Mouse (Mus musculus) skeletal muscle tissue, adult 2 months (tissue): Measurements from ENCODE around the gene Fam219b.

Experiments
- DNase-seq: peaks from one replicate; pipeline ENCODE4 v3.0.0-alpha.2; 2012; ENCODE audit warnings: low read depth, low spot score

Gene Fam219b

DNA sequence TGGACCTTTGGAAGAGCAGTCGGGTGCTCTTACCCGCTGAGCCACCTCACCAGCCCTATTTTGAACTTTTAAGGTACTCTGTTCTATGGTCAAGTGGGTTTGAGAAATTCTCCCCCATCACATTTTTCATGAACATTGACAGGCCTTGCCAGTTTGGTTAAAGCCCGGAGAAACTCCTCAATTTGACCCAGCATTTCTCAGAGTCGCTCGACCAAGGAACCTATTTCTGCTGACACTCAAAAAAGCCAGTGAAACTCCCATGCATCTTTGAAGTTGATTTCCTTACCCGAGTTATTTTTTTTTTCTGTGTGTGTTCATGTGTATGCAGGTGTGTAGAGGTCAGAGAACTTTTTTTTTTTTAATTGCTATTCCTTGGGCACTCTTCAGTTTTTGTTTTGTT, 27.3 kb downstream of the Fam219b start:
- no peak for DNase-seq

DNA sequence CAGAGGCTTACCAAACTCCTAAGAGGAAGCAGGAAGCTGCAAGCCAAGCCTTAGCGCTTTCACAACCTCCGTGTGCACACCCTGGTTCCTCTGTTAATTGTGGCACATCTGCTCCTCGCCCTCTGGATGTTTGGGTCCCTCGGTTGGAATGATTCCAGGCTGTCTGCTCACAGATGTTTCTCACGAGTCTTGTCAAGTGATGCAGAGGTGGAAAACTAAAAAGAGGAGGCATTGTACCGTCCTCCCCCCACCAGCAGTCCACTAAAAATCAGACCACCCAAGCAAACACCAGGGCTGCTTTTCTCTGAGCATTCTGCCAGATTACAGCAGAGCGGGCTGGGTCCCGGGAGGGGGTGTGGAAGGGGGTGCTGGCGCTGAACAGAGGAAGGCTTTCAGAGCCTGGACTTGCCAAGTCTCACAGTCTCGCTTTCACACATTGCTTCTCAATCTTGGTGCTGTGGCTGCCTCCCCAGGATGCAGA, 28.5 kb downstream of the Fam219b start:
- peak; percentile 64 for DNase-seq

DNA sequence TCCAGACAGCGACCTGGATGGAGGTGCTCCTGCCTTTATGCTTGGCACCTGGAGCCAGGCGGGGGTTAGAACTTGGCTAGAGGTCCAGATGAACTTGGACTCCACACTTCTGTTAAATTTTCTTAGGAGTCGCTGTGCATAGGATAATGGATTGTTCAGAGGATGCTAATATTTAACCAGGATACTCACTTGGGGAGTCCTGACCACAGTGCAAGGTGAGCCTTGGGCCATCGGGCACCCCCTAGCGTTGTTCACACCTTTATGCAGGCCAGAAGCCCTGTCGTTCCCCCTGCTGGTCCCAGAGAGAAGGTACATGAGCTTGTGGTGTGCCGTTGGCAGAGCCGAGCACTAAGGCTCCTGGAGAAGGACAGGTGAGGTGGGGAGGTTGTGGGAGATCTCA, 29.5 kb downstream of the Fam219b start:
- no peak for DNase-seq

DNA sequence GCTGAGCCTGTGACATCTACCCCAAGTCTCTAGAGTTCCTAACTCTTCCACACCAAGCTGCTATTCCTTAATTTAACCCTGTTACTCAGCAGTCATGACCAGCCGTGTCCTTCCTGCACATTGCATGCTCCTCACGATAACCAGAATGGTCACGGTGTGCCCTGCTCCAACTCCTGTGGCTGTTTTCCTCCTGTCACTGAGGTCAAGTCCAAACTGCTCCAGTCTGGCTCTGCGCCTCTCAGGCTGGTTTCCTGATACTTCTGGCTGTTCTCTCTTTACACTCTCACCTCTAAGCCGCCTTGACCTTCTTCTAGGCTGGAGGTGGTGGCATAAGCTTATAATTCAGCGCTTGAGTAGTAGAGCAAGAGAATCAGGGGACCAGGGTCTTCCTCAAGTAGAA, 31.2 kb downstream of the Fam219b start:
- peak; percentile 86 for DNase-seq

DNA sequence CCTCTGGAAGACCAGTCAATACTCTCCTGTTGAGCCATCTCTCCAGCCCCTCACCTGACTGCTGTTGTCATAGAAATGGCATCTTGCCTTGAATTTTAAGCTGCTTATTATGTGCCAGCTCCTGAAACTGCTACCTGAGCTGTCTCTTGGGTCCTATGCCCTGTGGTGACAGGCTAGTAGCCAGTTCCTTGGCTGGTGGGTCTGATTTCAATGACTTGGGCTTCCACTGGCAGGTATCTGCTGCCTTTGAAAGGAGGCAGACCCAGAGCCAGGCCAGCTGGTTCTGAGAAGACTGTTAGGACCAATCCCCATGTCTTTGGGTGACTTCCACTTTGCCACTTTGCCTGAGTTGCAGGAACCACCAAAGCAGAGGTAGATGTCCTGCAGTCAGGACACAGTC, 37.1 kb downstream of the Fam219b start:
- peak; percentile 58 for DNase-seq

DNA sequence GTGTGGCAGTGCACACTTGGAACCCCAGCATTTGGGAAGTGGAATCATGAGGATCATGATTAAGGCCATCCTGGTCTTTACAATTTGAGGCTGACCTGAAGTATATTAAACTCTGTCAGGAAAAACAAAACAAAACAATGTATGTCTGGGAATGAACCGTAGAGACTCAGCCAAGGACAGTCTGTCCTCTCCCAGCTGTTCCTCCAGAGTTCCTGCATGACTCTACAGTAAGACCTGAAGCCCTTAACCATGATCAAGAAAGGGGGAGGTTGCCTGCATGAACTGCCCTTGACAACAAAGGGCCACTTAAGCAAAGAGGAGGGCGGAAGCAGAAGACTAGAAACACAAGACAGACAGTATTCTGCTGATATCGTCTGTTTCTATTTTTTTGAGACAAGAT, 38.2 kb downstream of the Fam219b start:
- DNase-seq, result no peak

DNA sequence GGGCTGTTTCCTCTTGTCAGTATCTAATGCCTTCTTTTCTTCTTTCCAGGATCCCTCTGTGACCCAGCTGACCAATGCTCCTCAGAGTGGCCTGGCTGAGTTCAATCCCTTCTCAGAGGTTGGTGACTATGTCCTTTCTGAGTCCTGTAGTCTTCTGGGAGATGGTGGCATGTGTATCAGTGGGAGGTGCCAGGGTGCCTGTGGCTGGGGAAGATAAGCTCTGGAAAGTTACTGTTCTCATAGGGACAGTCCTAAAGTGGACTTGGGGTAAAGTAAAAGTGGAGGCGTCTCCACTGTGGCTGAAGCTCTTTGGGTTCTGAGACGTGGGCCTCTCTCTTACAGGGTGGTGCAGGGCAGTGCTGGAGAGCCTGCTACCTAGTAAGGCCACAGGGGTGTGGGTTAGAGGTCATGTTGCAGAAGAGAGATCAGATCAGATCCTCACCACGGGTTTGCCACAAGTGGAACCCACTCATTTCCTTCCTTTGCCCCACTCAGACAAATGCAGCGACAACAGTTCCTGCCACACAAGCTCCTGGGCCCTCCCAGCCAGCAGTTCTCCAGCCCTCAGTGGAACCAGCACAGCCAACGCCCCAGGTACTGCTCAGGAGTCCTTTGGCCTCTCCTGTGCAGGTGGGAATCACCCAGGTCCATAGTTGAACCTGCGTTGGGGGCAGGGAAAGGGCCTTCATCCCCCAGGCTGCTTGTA, 40.0 kb downstream of the Fam219b start:
- no peak for DNase-seq

DNA sequence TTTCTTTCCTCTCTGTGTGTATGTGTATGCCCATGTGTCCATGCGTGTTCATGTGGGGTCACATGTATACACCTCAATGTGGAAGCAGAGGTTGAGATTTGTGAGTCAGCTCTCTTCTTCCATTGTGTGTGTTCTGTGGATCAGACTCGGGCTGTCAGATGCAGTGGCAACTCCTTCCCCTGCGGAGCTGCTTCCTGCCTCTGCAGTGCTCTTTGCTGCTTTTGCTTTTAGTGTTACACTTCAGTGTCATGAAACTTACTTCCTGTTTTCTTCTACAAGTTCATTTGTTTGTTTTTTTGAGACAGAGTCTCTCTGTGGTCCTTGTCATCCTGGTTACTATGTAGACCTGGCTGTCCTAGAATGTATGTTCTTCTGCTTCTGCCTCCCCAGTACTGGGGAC, 47.7 kb downstream of the Fam219b start:
- DNase-seq, result no peak

DNA sequence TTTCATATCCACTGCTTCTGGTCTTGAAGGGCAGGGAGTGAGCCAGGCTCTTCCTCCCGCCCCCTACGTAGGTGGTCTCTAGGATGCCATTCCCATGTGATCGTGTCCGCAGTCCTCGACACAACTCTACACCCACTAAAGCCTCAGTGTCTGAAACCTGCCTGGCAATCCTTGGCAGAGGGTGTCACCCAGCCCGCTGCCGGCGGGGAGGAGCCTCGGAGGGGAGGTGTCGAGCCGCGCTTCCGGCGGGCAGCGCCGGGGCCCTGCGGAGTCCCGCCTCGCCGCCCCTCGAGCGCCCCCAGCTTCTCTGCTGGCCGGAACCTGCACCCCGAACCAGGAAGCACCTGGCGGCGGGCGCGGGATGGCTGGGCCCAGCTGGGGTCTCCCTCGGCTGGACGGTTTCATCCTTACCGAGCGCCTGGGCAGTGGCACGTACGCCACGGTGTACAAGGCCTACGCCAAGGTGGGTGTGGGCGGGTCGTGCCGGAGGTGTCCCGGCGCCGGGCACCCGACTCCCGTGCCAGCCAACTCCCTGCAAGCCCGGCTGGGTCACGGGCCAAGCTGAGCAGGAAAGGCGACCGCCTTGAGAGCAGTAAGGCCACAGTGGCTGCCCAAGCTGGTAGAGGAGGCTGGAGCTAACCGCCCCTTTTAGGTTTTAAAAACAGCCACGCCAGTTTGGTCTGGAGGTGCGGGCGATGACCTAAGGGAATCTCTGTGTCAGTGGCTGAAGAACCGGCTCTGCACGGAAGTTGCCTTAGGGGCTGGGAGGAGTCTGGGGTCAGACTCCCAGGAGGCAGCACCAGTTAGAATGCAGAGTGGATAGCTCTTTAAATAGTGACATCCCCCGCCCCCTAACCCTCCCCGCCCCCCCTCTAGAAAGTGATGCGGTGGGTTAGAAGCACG, 52.1 kb downstream of the Fam219b start, which contains the start of gene Ulk3:
Ulk3 (plus strand) TSS at position 229 of the 903 bp plus-strand sequence.
- DNase-seq, result peak; percentile 61

DNA sequence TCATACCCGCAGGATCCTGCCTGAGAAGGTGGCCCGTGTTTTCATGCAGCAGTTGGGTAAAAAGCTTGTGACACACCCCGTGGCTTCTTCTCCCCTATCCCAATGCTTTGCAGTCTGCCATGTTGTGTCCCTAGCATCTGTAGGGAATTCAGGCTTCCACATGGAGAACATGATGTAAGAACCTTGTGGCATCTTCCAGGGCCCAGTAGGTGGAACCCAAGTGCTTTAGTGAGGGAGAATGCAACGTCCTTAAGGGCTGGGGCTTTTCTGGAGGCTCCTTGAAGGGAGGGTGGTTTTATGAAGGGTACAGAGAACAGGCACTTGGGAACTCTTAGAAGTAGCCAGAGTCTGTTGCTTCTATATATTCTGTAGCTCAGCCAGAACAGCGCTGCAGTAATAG, 53.4 kb downstream of the Fam219b start:
- DNase-seq, result no peak
